12 mouse cellular contexts compared by ENCODE assay signal in the genomic region with DNA sequence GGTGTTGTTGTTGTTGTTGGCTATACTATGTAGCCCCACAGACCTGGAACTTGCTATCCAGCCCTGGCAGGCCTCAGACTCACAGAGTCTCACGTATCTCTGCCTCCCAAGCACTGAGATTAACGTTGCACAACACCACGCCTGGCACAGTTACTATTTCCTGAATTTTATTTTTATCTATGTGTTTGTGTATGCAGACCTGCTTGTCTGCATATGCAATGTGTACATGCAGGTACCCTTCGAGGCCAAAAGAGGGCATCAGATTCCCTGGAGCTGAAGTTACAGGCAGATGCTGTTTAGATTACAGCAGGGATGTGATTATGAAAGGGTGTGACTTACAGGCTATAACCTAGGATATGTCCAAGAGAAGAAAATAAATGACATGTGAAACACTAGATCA.
DNase-seq lines count a peak whose midpoint lies in the region; ATAC-seq lines count a peak whose summit lies in the region.
"Had no signal": no experiment of that assay in that cellular context is flagged by ENCODE, and none has a peak within 500 bp of the region (broad histone marks: within the 10 kb centered on the region; RNA-seq: fewer than 3 reads in every experiment).

No protein-coding gene starts in this region.

- H3K27me3 ChIP-seq in intestine, embryonic 15.5 days (replicated peaks) = no peaks in the 10 kb centered on the region
- no peaks in the 10 kb centered on the region for H3K27me3 ChIP-seq in hindbrain, embryonic 14.5 days (ENCODE audit: control insufficient read depth, insufficient read depth, low read length)
- H3K27me3 ChIP-seq: heart, embryonic 15.5 days had no signal

- no peak overlapping the region for H3K4me2 ChIP-seq in intestine, embryonic 15.5 days (replicated peaks)
- no peak overlapping the region for H3K4me2 ChIP-seq in hindbrain, embryonic 14.5 days (replicated peaks)
- H3K4me2 ChIP-seq: heart, embryonic 15.5 days had no signal

- no peak overlapping the region for H3K9ac ChIP-seq in intestine, embryonic 15.5 days
- H3K9ac ChIP-seq in hindbrain, embryonic 14.5 days = no peak overlapping the region
- H3K9ac ChIP-seq: heart, embryonic 15.5 days had no signal

- no peaks in the 10 kb centered on the region for H3K9me3 ChIP-seq in intestine, embryonic 15.5 days
- no peaks in the 10 kb centered on the region for H3K9me3 ChIP-seq in hindbrain, embryonic 14.5 days (ENCODE audit: control insufficient read depth, low read length)
- H3K9me3 ChIP-seq: heart, embryonic 15.5 days had no signal

- peak; percentile 46 for DNase-seq in kidney, adult 9 months
- no peak for DNase-seq in kidney, postnatal 14 days
- DNase-seq in MEL-GATA-1-ER (ENCODE audit: extremely low read depth, low read depth) = peak; percentile 36
- peak; percentile 28 for DNase-seq in lung, postnatal 10 days
- no peak for DNase-seq in retina, postnatal 1 day
- DNase-seq in hindbrain, embryonic 14.5 days (ENCODE audit: low spot score) = no peak
- no peak for DNase-seq in ovary, adult 18-20 months (ENCODE audit: low spot score)
- DNase-seq: cerebellum, adult 8-10 months; right cerebral cortex, postnatal 25 days had no signal

- no peak overlapping the region for H3K4me3 ChIP-seq in intestine, embryonic 15.5 days (replicated peaks)
- no peak overlapping the region for H3K4me3 ChIP-seq in hindbrain, embryonic 14.5 days (replicated peaks; ENCODE audit: low read length)
- H3K4me3 ChIP-seq: heart, embryonic 15.5 days had no signal

- no peak overlapping the region for H3K27ac ChIP-seq in intestine, embryonic 15.5 days
- H3K27ac ChIP-seq in hindbrain, embryonic 14.5 days = no peak overlapping the region
- H3K27ac ChIP-seq: heart, embryonic 15.5 days; macrophage had no signal

- H3K4me1 ChIP-seq in intestine, embryonic 15.5 days (replicated peaks) = no peaks in the 10 kb centered on the region
- H3K4me1 ChIP-seq in hindbrain, embryonic 14.5 days (replicated peaks; ENCODE audit: control insufficient read depth, insufficient read depth, low read length) = no peaks in the 10 kb centered on the region
- H3K4me1 ChIP-seq: heart, embryonic 15.5 days had no signal

- 0 out of 2 replicates have a peak, but pooled peaks have one; percentile 32 for ATAC-seq in intestine, embryonic 15.5 days
- no peak for ATAC-seq in hindbrain, embryonic 14.5 days (ENCODE audit: low FRiP score)

- 88% methylated on average over 4 of the region's 4 CpGs for WGBS in intestine, embryonic 15.5 days
- WGBS in hindbrain, embryonic 14.5 days = 93% methylated on average over 4 of the region's 4 CpGs

- no peaks in the 10 kb centered on the region for H3K36me3 ChIP-seq in intestine, embryonic 15.5 days
- no peaks in the 10 kb centered on the region for H3K36me3 ChIP-seq in hindbrain, embryonic 14.5 days (replicated peaks; ENCODE audit: control insufficient read depth, insufficient read depth)

Comparison
In these comparisons a context has a peak if more than half of its experiments do, and no peak if none do; other contexts are left out.
1. DNase-seq: peak in kidney, adult 9 months (single experiment), MEL-GATA-1-ER (single experiment) and lung, postnatal 10 days (single experiment); none in kidney, postnatal 14 days (single experiment), retina, postnatal 1 day (single experiment), hindbrain, embryonic 14.5 days (single experiment) and ovary, adult 18-20 months (single experiment).